Mouse (Mus musculus) limb, embryonic 14.5 days (tissue): ENCODE data around the gene Trim30b. TPM values are rescaled to one million over a fixed set of nuclear protein-coding genes. Genes with fewer than 3 reads are reported as not detected.

Source experiments
- ATAC-seq: fragments of 200-750 bp; cut with Nextera tagmentation; 2 replicates; pipeline ENCODE4 v1.8.0; 2017; ENCODE audit warnings: low read depth, moderate number of reproducible peaks, moderate TSS enrichment; ENCODE audit not compliant: low FRiP score
- DNase-seq: peaks from one replicate; pipeline ENCODE4 v3.0.0-alpha.2; 2015; ENCODE audit warnings: low spot score
- H3K27ac ChIP-seq: fragments of 300-500 bp; sonication (generic); replicated peaks from 2 replicates; pipeline ENCODE4 v1.5.1; 2014; ENCODE audit warnings: low read depth, mild to moderate bottlenecking, low read length, moderate library complexity, mixed read lengths
- H3K27me3 ChIP-seq: fragments of 300-500 bp; sonication (generic); 2 replicates; pipeline ENCODE4 v1.6.1; 2014; ENCODE audit warnings: low read length, mixed read lengths; ENCODE audit not compliant: control insufficient read depth, insufficient read depth
- H3K36me3 ChIP-seq: fragments of 300-500 bp; sonication (generic); 2 replicates; pipeline ENCODE4 v1.6.1; 2014; ENCODE audit warnings: mild to moderate bottlenecking, low read length, moderate library complexity, mixed read lengths; ENCODE audit not compliant: control insufficient read depth, insufficient read depth
- H3K4me1 ChIP-seq: fragments of 300-500 bp; sonication (generic); 2 replicates; pipeline ENCODE4 v1.6.1; 2014; ENCODE audit warnings: antibody characterized with exemption, low read length, mixed read lengths; ENCODE audit not compliant: control insufficient read depth, insufficient read depth
- H3K4me2 ChIP-seq: fragments of 300-500 bp; sonication (generic); replicated peaks from 2 replicates; pipeline ENCODE4 v1.6.1; 2014; ENCODE audit warnings: low read depth, mild to moderate bottlenecking, low read length, moderate library complexity; ENCODE audit not compliant: severe bottlenecking
- H3K4me3 ChIP-seq: fragments of 300-500 bp; sonication (generic); replicated peaks from 2 replicates; pipeline ENCODE4 v1.5.1; 2014; ENCODE audit warnings: low read length
- H3K9ac ChIP-seq: fragments of 300-500 bp; sonication (generic); 2 replicates; pipeline ENCODE4 v1.6.1; 2014; ENCODE audit warnings: mild to moderate bottlenecking, low read depth, low read length, moderate library complexity; ENCODE audit not compliant: severe bottlenecking
- H3K9me3 ChIP-seq: fragments of 300-500 bp; sonication (generic); 2 replicates; pipeline ENCODE4 v1.6.1; 2016; ENCODE audit warnings: low read length; ENCODE audit not compliant: control insufficient read depth
- POLR2A ChIP-seq: fragments of 200-500 bp; IDR thresholded peaks from 2 replicates; pipeline ENCODE4 v1.8.0; 2012; ENCODE audit warnings: inconsistent platforms, mild to moderate bottlenecking, moderate library complexity, borderline replicate concordance; ENCODE audit not compliant: insufficient read depth, insufficient read length; ENCODE audit errors: extremely low read depth
- WGBS: fragments of 180-500 bp; shearing (Covaris S2); extraction: QIAGEN DNeasy Blood & Tissue Kit; methylation state at CpG from one replicate; pipeline ENCODE4 v1.1.7; 2014; 5-methylcytosine and 5-hydroxymethylcytosine counted together
- polyA plus RNA-seq, 2 experiments: library from polyadenylated mRNA; depleted of rRNA in 1 of 2; stranded (reverse) in 1 of 2; unstranded in 1 of 2; fragments of >200 nt; fragmentation: Nextera tagmentation in 1 of 2; extraction: Ambion mirVana in 1 of 2; gene quantifications; 2 replicates each; pipeline versions ENCODE4 v1.2.1 to v1.2.3; 2012 to 2014

Trim30b gene
- polyA plus RNA-seq (2012; rRNA removed) (0.04 and 0.06 TPM in 2 replicates), polyA plus RNA-seq (2014; fragmentation: Nextera tagmentation; extraction: Ambion mirVana) (0.07 TPM in 1 of 2 replicates, not detected in the other)

DNA sequence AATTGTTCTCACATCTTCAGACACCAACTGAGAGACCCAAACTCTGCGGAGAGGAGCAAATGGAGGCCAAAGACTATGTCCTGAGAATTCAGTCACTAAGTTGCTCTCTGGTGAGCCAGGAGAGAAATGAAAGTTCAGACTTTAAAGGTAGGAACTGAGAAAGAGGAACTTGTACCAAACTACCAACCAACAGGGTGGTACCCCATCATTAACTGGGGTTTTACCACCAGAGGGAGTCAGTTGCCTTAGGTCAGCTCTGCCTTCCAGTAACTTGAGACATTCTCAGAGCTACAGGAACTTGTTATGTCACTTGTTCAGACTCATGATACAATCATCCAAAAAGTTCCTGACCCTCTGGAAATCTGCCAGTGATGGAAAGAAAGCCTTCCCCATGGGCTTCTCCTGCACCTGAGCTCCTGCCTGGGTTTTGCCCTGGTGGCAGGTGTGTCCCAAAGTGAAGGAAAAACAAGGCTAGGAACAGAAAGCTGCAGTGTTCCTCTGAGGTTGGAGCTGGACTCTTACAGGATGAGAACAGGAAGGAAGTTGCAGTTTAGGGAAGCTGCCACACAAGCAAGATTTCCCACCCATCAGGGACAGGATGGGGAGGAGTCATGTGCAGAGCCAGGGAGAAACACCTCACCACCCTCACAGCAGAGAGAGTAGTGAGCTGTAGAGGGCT, at the start of gene Trim30b:
TSS of gene Trim30b (minus strand) at position 149 of the 679 bp plus-strand sequence.
- Histone ChIP-seq H3K4me3 (no peak within 1 kb of the TSS), H3K4me1 (no peaks in the 10 kb centered on the region), H3K4me2 (no peak within 1 kb of the TSS), H3K36me3 (no peaks in the 10 kb centered on the region), H3K27ac (no peak within 1 kb of the TSS), H3K9ac (no peak within 1 kb of the TSS), H3K9me3 (no peaks in the 10 kb centered on the region), H3K27me3 (no peaks in the 10 kb centered on the region)
- TF ChIP-seq POLR2A: no peak
- ATAC-seq: no peak
- WGBS: 69% methylated on average over 1 of the region's 1 CpGs
- no peak for DNase-seq

GRCm38 (mm10) chr7:104404460-104404950, 34.8 kb upstream of the Trim30b start:
- H3K9me3 ChIP-seq: no peaks in the 10 kb centered on the region
- H3K4me3 ChIP-seq: no peak overlapping the region
- no peak overlapping the region for H3K4me2 ChIP-seq
- H3K27ac ChIP-seq: no peak overlapping the region
- H3K36me3 ChIP-seq: no peaks in the 10 kb centered on the region
- no peaks in the 10 kb centered on the region for H3K27me3 ChIP-seq
- H3K9ac ChIP-seq: no peak overlapping the region
- no peak for DNase-seq
- TF ChIP-seq POLR2A: no peak
- no peak for ATAC-seq
- no peaks in the 10 kb centered on the region for H3K4me1 ChIP-seq
- WGBS: 94% methylated on average over 3 of the region's 3 CpGs

GRCm38 (mm10) chr7:104401140-104401539, 31.5 kb upstream of the Trim30b start:
- H3K4me3 ChIP-seq: no peak overlapping the region
- DNase-seq (no peak), ATAC-seq (no peak)
- no peak overlapping the region for H3K4me2 ChIP-seq
- H3K36me3 ChIP-seq: no peaks in the 10 kb centered on the region
- H3K27me3 ChIP-seq: no peaks in the 10 kb centered on the region
- no peaks in the 10 kb centered on the region for H3K9me3 ChIP-seq
- no peak for TF ChIP-seq POLR2A
- no peak overlapping the region for H3K27ac ChIP-seq
- H3K4me1 ChIP-seq: no peaks in the 10 kb centered on the region
- no peak overlapping the region for H3K9ac ChIP-seq

- TF ChIP-seq POLR2A: no peak
- H3K4me3 ChIP-seq: no peak within 1 kb of the TSS
- no peak within 1 kb of the TSS for H3K9ac ChIP-seq
- H3K4me1 ChIP-seq: no peaks in the 10 kb centered on the region
- no peak within 1 kb of the TSS for H3K27ac ChIP-seq
- WGBS: 78% methylated on average over 1 of the region's 1 CpGs
- no peak within 1 kb of the TSS for H3K4me2 ChIP-seq
- no peak for DNase-seq
- ATAC-seq: no peak
- no peaks in the 10 kb centered on the region for H3K9me3 ChIP-seq
- no peaks in the 10 kb centered on the region for H3K36me3 ChIP-seq
- no peaks in the 10 kb centered on the region for H3K27me3 ChIP-seq
Measured at GRCm38 (mm10) chr7:104400698-104401097, 31.0 kb upstream of the Trim30b start, which contains the start of gene Trim30c. TSS of gene Trim30c (minus strand) at chr7:104400837.

- Histone ChIP-seq H3K27me3 (no peaks in the 10 kb centered on the region), H3K4me2 (no peak overlapping the region), H3K4me1 (no peaks in the 10 kb centered on the region), H3K27ac (no peak overlapping the region), H3K36me3 (no peaks in the 10 kb centered on the region), H3K9me3 (no peaks in the 10 kb centered on the region), H3K4me3 (no peak overlapping the region), H3K9ac (no peak overlapping the region)
- ATAC-seq (no peak), DNase-seq (no peak)
- WGBS: 60% methylated on average over 1 of the region's 1 CpGs
- TF ChIP-seq POLR2A: no peak
Measured at GRCm38 (mm10) chr7:104398492-104398891, 28.8 kb upstream of the Trim30b start.
